Mouse (Mus musculus) brain, embryonic 14.5 days (tissue): ENCODE results near the gene Ppat. TPM values are rescaled to one million over a fixed set of nuclear protein-coding genes. Genes with fewer than 3 reads are reported as not detected.
"Not testable (repeated sequence)": the region's sequence is repeated elsewhere in the genome, so short reads cannot be mapped to it uniquely, and the experiment has no call there.

Source experiments
- DNase-seq: peaks from one replicate; pipeline ENCODE4 v3.0.0-alpha.2; 2011; ENCODE audit warnings: low read depth
- CTCF ChIP-seq: fragments of 200-500 bp; IDR thresholded peaks from 2 replicates; pipeline ENCODE4 v1.5.1; 2012; ENCODE audit warnings: inconsistent platforms, mild to moderate bottlenecking, moderate library complexity, borderline replicate concordance; ENCODE audit not compliant: insufficient read depth, insufficient read length; ENCODE audit errors: extremely low read depth
- POLR2A ChIP-seq: fragments of 200-500 bp; IDR thresholded peaks from 2 replicates; pipeline ENCODE4 v1.6.1; 2012; ENCODE audit warnings: mild to moderate bottlenecking, inconsistent platforms, borderline replicate concordance; ENCODE audit not compliant: poor library complexity, insufficient read depth, insufficient read length, severe bottlenecking; ENCODE audit errors: extremely low read depth
- polyA plus RNA-seq: library from polyadenylated mRNA; depleted of rRNA; stranded (reverse); fragments of >200 nt; gene quantifications from 2 replicates; pipeline ENCODE4 v1.2.3, GENCODE M21; 2012

Gene Ppat
- polyA plus RNA-seq, 1 experiment, result 9.3 TPM

GRCm38 (mm10) chr5:76945678-76946033 is 5.7 kb downstream of the Ppat start:
- TF ChIP-seq POLR2A (no peak), CTCF (no peak)
- DNase-seq, result peak; percentile 22

GRCm38 (mm10) chr5:76944965-76945677 is 6.3 kb downstream of the Ppat start:
- DNase-seq, result no peak
- TF ChIP-seq POLR2A, result no peak
- TF ChIP-seq CTCF, result no peak

DNA sequence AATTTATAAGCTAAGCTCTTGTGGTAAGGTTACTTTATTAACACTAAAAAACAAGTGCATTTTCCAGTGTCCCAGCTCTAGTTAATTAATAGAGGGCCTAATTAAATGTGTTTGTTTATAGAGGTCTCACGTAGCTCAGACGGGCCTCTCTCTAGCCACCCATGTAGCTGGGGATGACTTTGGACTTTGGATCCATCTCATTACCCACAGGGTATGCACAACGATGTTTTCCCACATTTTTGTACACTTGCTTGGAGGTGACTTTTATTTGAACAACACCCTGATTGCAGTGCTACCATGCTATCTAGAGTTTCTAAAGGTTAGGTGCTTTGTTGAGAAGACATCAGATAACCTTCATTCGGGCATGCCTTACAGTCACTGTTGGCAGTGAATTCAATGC is 8.9 kb downstream of the Ppat start:
- no peak for DNase-seq
- TF ChIP-seq CTCF (no peak), POLR2A (no peak)

GRCm38 (mm10) chr5:76941975-76942374 is 9.4 kb downstream of the Ppat start:
- no peak for DNase-seq
- no peak for TF ChIP-seq CTCF
- no peak for TF ChIP-seq POLR2A

GRCm38 (mm10) chr5:76939717-76940116 is 11.7 kb downstream of the Ppat start:
- TF ChIP-seq CTCF (no peak), POLR2A (no peak)

GRCm38 (mm10) chr5:76929180-76929877 is 22.0 kb downstream of the Ppat start:
- TF ChIP-seq POLR2A, result no peak
- no peak for TF ChIP-seq CTCF
- peak; percentile 18 for DNase-seq

More at GRCm38 (mm10) chr5:76939717-76940116, 11.7 kb downstream of the Ppat start:
- no peak for DNase-seq

- TF ChIP-seq POLR2A (no peak), CTCF (no peak)
- DNase-seq, result peak; percentile 61
Measured at GRCm38 (mm10) chr5:76928124-76928832, 23.1 kb downstream of the Ppat start.

DNA sequence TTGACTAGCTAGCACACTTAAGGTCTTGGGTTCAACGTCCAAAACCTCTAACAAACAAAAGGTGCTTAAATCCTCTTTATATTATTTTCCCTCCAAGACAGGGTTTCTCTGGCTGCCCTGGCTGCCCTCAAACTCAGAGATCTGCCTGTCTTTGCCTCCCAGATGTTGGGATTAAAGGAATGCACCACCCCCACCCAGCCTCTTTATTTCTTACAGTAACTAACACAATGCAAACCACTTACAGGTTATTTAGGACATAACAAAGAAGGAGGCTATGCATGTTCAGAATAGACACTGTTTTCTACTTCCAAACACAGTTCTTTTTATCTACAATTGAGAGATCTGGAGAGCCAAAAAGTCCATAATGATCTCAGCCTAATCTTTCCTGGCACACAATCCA is 27.1 kb downstream of the Ppat start:
- no peak for DNase-seq
- TF ChIP-seq POLR2A, result no peak
- no peak for TF ChIP-seq CTCF

DNA sequence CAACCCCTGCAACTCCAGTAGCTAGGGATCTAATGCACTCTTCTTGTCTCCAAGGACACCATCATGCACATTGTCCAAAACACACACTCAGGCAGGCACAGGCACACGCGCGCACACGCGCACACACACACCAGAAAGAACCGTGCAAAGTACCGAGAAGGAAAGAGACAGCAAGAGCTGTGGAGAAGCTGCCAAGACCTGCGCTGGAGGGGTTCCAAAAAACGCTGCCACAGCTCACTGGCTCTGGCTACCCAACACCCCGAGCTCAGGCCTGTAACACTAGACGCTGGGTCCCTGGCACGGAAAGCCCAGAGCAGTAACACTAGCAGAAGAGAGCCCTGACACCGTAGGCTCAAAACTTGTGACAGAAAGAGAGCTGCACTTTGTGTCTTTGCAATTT is 27.9 kb downstream of the Ppat start:
- DNase-seq, result peak; percentile 59

GRCm38 (mm10) chr5:76922833-76923232 is 28.5 kb downstream of the Ppat start:
- no peak for DNase-seq
- TF ChIP-seq POLR2A (no peak), CTCF (no peak)

More for the DNA sequence above, 27.9 kb downstream of the Ppat start:
- no peak for TF ChIP-seq CTCF
- no peak for TF ChIP-seq POLR2A

DNA sequence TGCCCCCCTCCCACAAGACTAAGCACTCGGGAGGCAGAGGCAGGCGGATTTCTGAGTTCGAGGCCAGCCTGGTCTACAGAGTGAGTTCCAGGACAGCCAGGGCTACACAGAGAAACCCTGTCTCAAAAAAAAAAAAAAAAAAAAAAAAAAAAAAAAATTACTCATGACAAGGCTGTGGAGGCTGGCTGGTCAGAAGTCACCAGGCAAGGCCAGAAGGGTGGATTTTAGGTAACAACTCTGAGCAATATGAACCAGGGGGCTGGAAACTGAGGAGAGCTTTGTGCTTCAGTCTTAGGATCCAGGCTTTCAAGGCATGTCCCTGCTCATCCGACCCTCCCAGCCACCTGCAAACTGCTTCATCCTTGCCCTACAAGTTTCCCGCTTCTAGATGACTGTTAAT is 38.9 kb downstream of the Ppat start:
- DNase-seq, result not testable (repeated sequence)

- DNase-seq, result no peak
- TF ChIP-seq CTCF (no peak), POLR2A (no peak)
Measured at GRCm38 (mm10) chr5:76910807-76911206, 40.6 kb downstream of the Ppat start.

DNA sequence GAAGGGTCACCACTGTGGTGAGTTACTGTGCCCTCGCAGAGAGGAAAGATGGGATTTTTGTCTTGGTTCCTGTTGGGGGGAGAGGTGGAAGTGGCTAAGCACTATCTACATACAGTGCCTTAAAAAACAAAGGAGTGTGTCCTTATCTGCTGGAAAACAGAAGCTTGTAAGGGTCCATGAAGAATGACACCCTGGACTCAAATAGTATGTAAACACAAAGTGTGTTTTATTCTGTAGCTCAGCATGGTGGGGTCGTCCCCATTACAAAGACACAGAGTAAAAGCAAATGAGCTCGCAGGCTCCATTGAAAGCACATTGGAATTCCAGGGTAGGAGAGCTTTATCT is 45.3 kb downstream of the Ppat start:
- TF ChIP-seq CTCF (no peak), POLR2A (no peak)
- no peak for DNase-seq

- peak; percentile 13; the same call in 1 of the 2 replicates for TF ChIP-seq CTCF
- TF ChIP-seq POLR2A, result peak; percentile 84
- DNase-seq, result peak; percentile 98
Measured at GRCm38 (mm10) chr5:76905405-76906154, 45.8 kb downstream of the Ppat start, which contains the start of gene Aasdh. Gene Aasdh (minus strand): TSS chr5:76905514.
